Mouse (Mus musculus) kidney, postnatal 0 days (tissue): ENCODE measurements around the gene Cuedc1. TPM values are rescaled to one million over a fixed set of nuclear protein-coding genes. Genes with fewer than 3 reads are reported as not detected.

Experiments used
- ATAC-seq: fragments of 200-750 bp; cut with Nextera tagmentation; replicated peaks from 2 replicates; pipeline ENCODE4 v1.8.0; 2017; ENCODE audit warnings: low read depth, moderate number of reproducible peaks, moderate TSS enrichment, moderate library complexity; ENCODE audit not compliant: low FRiP score
- DNase-seq: peaks from one replicate; pipeline ENCODE4 v3.0.0-alpha.2; 2016; ENCODE audit warnings: low spot score
- H3K27ac ChIP-seq: fragments of 300-500 bp; sonication (generic); 2 replicates; pipeline ENCODE4 v1.5.1; 2014; ENCODE audit warnings: mild to moderate bottlenecking
- H3K27me3 ChIP-seq: fragments of 300-500 bp; sonication (generic); 2 replicates; pipeline ENCODE4 v1.6.1; 2014; ENCODE audit warnings: low read length, mixed read lengths; ENCODE audit not compliant: insufficient read depth
- H3K36me3 ChIP-seq: fragments of 300-500 bp; sonication (generic); 2 replicates; pipeline ENCODE4 v1.6.1; 2014; ENCODE audit warnings: low read length, mixed read lengths; ENCODE audit not compliant: insufficient read depth
- H3K4me1 ChIP-seq: fragments of 300-500 bp; sonication (generic); replicated peaks from 2 replicates; pipeline ENCODE4 v1.6.1; 2014; ENCODE audit warnings: antibody characterized with exemption, low read length, mixed read lengths; ENCODE audit not compliant: insufficient read depth
- H3K4me2 ChIP-seq: fragments of 300-500 bp; sonication (generic); 2 replicates; pipeline ENCODE4 v1.6.1; 2014; ENCODE audit warnings: mild to moderate bottlenecking, low read length, moderate library complexity, mixed read lengths
- H3K4me3 ChIP-seq: fragments of 300-500 bp; sonication (generic); replicated peaks from 2 replicates; pipeline ENCODE4 v1.5.1; 2014; ENCODE audit warnings: low read depth, low read length
- H3K9ac ChIP-seq: fragments of 300-500 bp; sonication (generic); 2 replicates; pipeline ENCODE4 v1.6.1; 2014; ENCODE audit warnings: low read depth, low read length
- H3K9me3 ChIP-seq: fragments of 300-500 bp; sonication (generic); replicated peaks from 2 replicates; pipeline ENCODE4 v1.6.1; 2016; ENCODE audit warnings: low read length, inconsistent platforms, mixed read lengths
- CTCF ChIP-seq: IDR thresholded peaks from 2 replicates; pipeline ENCODE4 v1.5.1; 2016; ENCODE audit warnings: antibody characterized with exemption, low read depth, mild to moderate bottlenecking, moderate library complexity
- WGBS: fragments of 180-500 bp; shearing (Covaris S2); extraction: QIAGEN DNeasy Blood & Tissue Kit; methylation state at CpG from one replicate; pipeline ENCODE4 v1.1.7; 2014; 5-methylcytosine and 5-hydroxymethylcytosine counted together
- polyA plus RNA-seq: library from polyadenylated mRNA; unstranded; fragments of >200 nt; fragmentation: Nextera tagmentation; extraction: Ambion mirVana; gene quantifications from 2 replicates; pipeline ENCODE4 v1.2.1, GENCODE M21; 2015

The Cuedc1 gene
- polyA plus RNA-seq, 1 experiment from 2014 or later, result 16.4 TPM

GRCm38 (mm10) chr11:88105494-88106291 is 7.8 kb downstream of the Cuedc1 start:
- H3K9ac ChIP-seq, result no peak overlapping the region
- peaks cover 25% of the 10 kb centered on the region for H3K4me1 ChIP-seq
- H3K4me3 ChIP-seq, result no peak overlapping the region
- no peaks in the 10 kb centered on the region for H3K36me3 ChIP-seq
- ATAC-seq (no peak), DNase-seq (no peak)
- H3K27ac ChIP-seq, result no peak overlapping the region
- WGBS, result 68% methylated on average over 6 of the region's 6 CpGs
- TF ChIP-seq CTCF, result no peak
- H3K27me3 ChIP-seq, result no peaks in the 10 kb centered on the region
- no peaks in the 10 kb centered on the region for H3K9me3 ChIP-seq
- H3K4me2 ChIP-seq, result no peak overlapping the region

DNA sequence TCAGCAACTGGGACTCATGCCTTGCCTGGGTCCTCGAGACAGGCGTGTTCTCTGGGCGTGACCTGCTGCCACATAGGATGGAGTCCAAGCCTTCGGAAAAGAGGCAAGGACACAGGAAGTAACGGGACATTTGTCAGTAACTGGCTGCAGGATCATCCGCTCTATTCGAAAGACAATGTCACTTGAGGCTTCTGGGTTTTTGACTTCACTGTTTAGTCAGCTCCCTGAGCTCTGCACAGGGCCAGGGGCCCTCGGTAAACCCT is 8.4 kb downstream of the Cuedc1 start:
- no peaks in the 10 kb centered on the region for H3K27me3 ChIP-seq
- peaks cover 22% of the 10 kb centered on the region; the same call in 1 of the 2 replicates for H3K4me1 ChIP-seq
- H3K4me2 ChIP-seq, result no peak overlapping the region
- WGBS, result 59% methylated on average over 8 of the region's 8 CpGs
- DNase-seq (no peak), ATAC-seq (no peak)
- H3K9ac ChIP-seq, result no peak overlapping the region
- no peaks in the 10 kb centered on the region for H3K36me3 ChIP-seq
- TF ChIP-seq CTCF, result no peak
- H3K9me3 ChIP-seq, result no peaks in the 10 kb centered on the region
- no peak overlapping the region for H3K27ac ChIP-seq
- H3K4me3 ChIP-seq, result no peak overlapping the region

- WGBS, result 58% methylated on average over 4 of the region's 4 CpGs
- no peak overlapping the region for H3K9ac ChIP-seq
- no peaks in the 10 kb centered on the region for H3K36me3 ChIP-seq
- no peak overlapping the region for H3K4me2 ChIP-seq
- TF ChIP-seq CTCF, result no peak
- ATAC-seq (no peak), DNase-seq (no peak)
- H3K4me1 ChIP-seq, result peaks cover 22% of the 10 kb centered on the region; the same call in 1 of the 2 replicates
- no peak overlapping the region for H3K27ac ChIP-seq
- H3K9me3 ChIP-seq, result no peaks in the 10 kb centered on the region
- H3K4me3 ChIP-seq, result no peak overlapping the region
- H3K27me3 ChIP-seq, result no peaks in the 10 kb centered on the region
These were observed 9.5 kb downstream of the Cuedc1 start for GRCm38 (mm10) chr11:88107365-88107764.

DNA sequence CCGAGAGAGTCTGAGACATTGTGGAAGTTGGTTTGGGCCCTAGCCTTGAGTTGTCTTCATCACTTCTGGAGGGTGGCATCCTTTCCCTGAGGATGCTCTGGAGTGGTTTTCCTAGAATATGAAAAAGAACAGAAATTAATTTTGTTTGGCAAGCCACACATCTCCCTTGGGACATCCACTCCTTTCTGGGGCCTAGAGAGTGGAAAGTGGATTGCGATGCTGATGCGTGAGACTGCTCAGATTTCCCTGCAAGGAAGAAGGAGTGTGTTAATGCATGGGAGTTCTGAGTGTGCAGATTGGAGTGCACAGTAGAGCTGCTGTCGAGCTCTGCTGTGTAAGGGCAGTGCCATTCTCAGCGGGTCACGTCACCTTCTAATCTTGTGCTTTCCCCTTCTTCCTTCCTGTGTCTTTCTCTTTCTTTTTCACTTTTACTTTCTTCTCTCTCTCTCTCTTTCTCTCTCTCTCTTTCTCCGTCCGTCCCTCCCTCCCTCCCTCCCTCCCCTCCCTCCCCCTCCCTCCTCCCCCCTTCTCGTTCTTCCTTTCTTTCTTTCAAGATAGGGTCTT is 12.3 kb downstream of the Cuedc1 start:
- Histone ChIP-seq H3K27ac (no peak overlapping the region), H3K27me3 (no peaks in the 10 kb centered on the region), H3K36me3 (no peaks in the 10 kb centered on the region), H3K4me2 (no peak overlapping the region), H3K9ac (no peak overlapping the region), H3K9me3 (no peaks in the 10 kb centered on the region), H3K4me1 (peaks cover 32% of the 10 kb centered on the region), H3K4me3 (no peak overlapping the region)
- no peak for TF ChIP-seq CTCF
- 45% methylated on average over 9 of the region's 9 CpGs for WGBS
- no peak for ATAC-seq
- DNase-seq, result no peak

DNA sequence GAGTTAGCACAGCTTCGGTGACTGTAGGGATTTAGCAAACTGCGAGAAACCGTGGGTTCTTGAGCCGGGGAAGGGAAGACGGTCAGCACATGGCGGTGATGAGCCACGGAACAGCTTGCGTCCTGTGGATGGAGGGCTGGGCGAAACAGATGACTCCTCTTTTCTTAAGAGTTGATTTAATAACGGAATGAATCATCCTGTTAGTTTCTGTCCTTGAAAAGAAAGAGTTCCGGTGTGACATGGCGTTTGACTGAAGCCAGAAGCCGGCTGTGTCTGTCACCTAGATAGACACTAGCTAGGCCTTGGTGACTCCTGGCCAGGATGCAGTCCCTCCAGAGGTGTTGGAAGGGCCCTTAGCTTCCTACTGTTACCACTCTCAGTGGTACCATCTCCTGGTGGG is 14.2 kb downstream of the Cuedc1 start:
- H3K9ac ChIP-seq, result no peak overlapping the region
- TF ChIP-seq CTCF, result no peak
- ATAC-seq, result no peak
- no peak for DNase-seq
- H3K27me3 ChIP-seq, result no peaks in the 10 kb centered on the region
- H3K4me1 ChIP-seq, result peaks cover 30% of the 10 kb centered on the region
- H3K27ac ChIP-seq, result no peak overlapping the region
- H3K4me3 ChIP-seq, result no peak overlapping the region
- 78% methylated on average over 13 of the region's 13 CpGs for WGBS
- no peaks in the 10 kb centered on the region for H3K36me3 ChIP-seq
- no peaks in the 10 kb centered on the region for H3K9me3 ChIP-seq
- H3K4me2 ChIP-seq, result no peak overlapping the region

DNA sequence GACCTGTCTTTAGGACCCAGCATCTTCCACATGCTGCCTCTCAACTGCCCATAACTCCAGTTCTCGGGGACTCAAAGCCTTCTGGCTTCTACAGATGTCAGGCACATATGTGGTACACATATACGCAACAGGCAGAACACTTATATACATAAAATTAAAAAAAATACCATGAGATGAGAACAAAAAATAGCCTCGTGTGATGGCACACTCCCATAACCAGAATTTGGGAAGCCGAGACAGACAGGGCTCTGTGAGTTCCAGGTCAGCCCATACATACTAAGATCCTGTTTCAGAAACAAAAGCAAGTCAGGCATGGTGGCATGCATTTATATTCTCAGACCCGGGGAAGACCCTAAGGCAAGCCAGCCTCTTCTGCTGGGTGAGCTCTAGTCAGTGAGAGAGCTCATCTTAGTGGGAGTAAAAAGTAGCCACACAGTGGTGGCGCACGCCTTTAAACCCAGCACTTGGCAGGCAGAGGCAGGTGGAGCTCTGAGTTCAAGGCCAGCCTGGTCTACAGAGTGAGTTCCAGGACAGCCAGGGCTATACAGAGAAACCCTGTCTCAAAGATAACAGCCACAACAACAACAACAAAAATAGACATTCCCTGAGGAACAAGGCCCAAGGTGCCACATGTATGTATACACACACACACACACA is 14.9 kb downstream of the Cuedc1 start:
- Histone ChIP-seq H3K9ac (no peak overlapping the region), H3K27me3 (no peaks in the 10 kb centered on the region), H3K9me3 (no peaks in the 10 kb centered on the region), H3K27ac (no peak overlapping the region), H3K4me2 (no peak overlapping the region), H3K36me3 (no peaks in the 10 kb centered on the region), H3K4me3 (no peak overlapping the region), H3K4me1 (peaks cover 38% of the 10 kb centered on the region)
- DNase-seq (no peak), ATAC-seq (no peak)
- no peak for TF ChIP-seq CTCF
- WGBS, result 85% methylated on average over 7 of the region's 7 CpGs
